Mouse (Mus musculus) embryonic fibroblast, embryonic 13.5 days (primary cell): ENCODE measurements around the gene Cntnap5a. TPM values are rescaled to one million over a fixed set of nuclear protein-coding genes. Genes with fewer than 3 reads are reported as not detected.
"Not testable (repeated sequence)": the region's sequence is repeated elsewhere in the genome, so short reads cannot be mapped to it uniquely, and the experiment has no call there.

Experiments
- H3K27ac ChIP-seq: 2 replicates; pipeline ENCODE4 v1.5.1; 2012; ENCODE audit warnings: low read length, control low read depth, inconsistent platforms; ENCODE audit not compliant: insufficient read depth
- H3K4me1 ChIP-seq: 2 replicates; pipeline ENCODE4 v1.6.1; 2011; ENCODE audit warnings: low read length; ENCODE audit not compliant: control insufficient read depth, insufficient read depth
- H3K4me3 ChIP-seq: 2 replicates; pipeline ENCODE4 v1.5.1; 2011; ENCODE audit warnings: mild to moderate bottlenecking, control low read depth, low read length; ENCODE audit not compliant: insufficient read depth
- CTCF ChIP-seq: IDR thresholded peaks from 2 replicates; pipeline ENCODE4 v1.5.1; 2011; ENCODE audit warnings: mild to moderate bottlenecking, control low read depth, low read length, moderate library complexity, borderline replicate concordance; ENCODE audit not compliant: insufficient read depth
- POLR2A ChIP-seq: IDR thresholded peaks from 2 replicates; pipeline ENCODE4 v1.6.1; 2011; ENCODE audit warnings: low read depth, mild to moderate bottlenecking, control low read depth, low read length, moderate library complexity
- polyA plus RNA-seq: library from polyadenylated mRNA; stranded (reverse); fragments of >200 nt; gene quantifications from 2 replicates; pipeline ENCODE4 v1.2.4, GENCODE M21; 2011; ENCODE audit warnings: low read depth; ENCODE audit not compliant: missing spikeins, insufficient read length

Cntnap5a gene
- polyA plus RNA-seq, 1 experiment, result not detected

DNA sequence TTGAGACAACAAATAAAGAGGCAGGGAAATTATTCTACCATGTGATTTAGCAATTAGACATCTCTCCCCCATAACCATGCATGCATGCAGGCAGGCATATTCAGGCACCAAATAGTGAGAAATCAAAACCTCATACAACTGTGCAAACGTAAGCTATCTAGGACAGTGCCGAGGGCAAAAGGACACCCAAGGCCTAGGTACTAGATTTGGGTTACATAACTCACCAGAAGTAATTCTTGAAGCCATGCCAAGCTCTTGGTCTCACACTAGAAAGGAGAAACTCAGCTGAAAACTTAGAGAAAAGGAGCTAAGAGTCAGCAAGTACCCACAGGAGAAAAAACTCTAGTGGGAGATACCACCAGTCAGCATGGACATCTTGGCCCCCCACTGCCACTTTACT lies 499.9 kb downstream of the Cntnap5a start:
- Histone ChIP-seq H3K27ac (no peak overlapping the region), H3K4me3 (no peak overlapping the region), H3K4me1 (no peaks in the 10 kb centered on the region)
- TF ChIP-seq CTCF (no peak), POLR2A (no peak)

DNA sequence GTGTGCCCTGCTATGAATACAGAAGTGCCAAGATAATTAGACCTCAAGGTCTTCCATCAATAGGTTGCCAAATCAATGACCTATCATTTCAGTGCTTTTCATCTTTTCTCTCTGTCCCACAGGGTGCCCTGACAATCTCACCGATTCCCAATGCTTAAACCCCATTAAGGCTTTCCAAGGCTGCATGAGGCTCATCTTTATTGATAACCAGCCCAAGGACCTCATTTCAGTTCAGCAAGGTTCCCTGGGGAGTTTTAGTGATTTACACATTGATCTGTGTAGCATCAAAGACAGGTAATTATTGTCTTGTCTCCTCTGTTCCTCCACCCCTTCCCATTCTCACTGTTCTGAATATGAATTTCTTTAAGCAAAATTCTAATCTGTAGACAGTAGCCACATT lies 503.6 kb downstream of the Cntnap5a start:
- not testable (repeated sequence) for H3K27ac ChIP-seq, H3K4me1 ChIP-seq, H3K4me3 ChIP-seq

GRCm38 (mm10) chr1:116192299-116192698 lies 507.7 kb downstream of the Cntnap5a start:
- TF ChIP-seq CTCF (no peak), POLR2A (no peak)
- no peaks in the 10 kb centered on the region for H3K4me1 ChIP-seq
- no peak overlapping the region for H3K4me3 ChIP-seq
- no peak overlapping the region for H3K27ac ChIP-seq

DNA sequence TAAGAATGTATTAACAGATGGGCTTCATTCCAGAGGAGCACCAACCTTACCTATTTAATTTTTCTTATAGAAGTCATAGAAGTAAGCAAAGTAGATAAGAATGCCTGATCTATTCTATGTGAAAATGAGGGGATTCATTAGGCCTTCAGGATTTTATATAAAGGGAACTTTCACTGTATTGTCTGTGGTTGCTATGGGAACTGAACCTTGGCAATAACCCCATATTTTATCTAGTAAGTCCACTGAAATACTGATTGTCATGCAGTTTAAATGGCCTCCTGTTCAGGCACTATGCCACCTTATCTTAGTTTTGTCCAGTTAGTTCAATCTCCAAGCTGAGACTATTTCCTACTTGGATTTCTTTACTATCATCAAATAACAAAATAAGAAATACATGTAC lies 532.3 kb downstream of the Cntnap5a start:
- TF ChIP-seq POLR2A, result no peak
- no peaks in the 10 kb centered on the region for H3K4me1 ChIP-seq
- no peak overlapping the region for H3K4me3 ChIP-seq
- H3K27ac ChIP-seq, result no peak overlapping the region

GRCm38 (mm10) chr1:116240538-116240937 lies 556.0 kb downstream of the Cntnap5a start:
- TF ChIP-seq CTCF (no peak), POLR2A (no peak)
- Histone ChIP-seq H3K27ac (no peak overlapping the region), H3K4me1 (no peaks in the 10 kb centered on the region), H3K4me3 (no peak overlapping the region)

DNA sequence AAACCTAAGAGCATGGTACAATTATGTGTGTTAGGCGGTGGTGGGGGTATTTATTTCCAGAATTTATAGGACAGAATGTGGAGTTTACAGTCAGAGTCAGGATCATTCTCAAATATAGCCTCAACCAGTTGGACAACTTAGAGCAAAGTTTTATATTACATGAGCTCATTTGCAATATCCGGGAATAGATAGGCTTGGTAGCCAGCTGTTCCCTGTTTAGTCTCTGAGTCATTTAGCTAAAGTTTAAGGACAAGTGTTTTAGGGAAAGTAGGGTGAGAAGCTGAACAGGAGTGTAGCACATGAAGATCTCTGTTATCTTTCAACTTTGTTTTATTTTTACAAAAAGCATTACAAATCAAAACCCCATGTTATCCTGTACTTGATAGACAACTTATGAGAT lies 559.3 kb downstream of the Cntnap5a start:
- Histone ChIP-seq H3K4me1 (no peaks in the 10 kb centered on the region), H3K4me3 (no peak overlapping the region), H3K27ac (no peak overlapping the region)
- no peak for TF ChIP-seq CTCF
- TF ChIP-seq POLR2A, result no peak

DNA sequence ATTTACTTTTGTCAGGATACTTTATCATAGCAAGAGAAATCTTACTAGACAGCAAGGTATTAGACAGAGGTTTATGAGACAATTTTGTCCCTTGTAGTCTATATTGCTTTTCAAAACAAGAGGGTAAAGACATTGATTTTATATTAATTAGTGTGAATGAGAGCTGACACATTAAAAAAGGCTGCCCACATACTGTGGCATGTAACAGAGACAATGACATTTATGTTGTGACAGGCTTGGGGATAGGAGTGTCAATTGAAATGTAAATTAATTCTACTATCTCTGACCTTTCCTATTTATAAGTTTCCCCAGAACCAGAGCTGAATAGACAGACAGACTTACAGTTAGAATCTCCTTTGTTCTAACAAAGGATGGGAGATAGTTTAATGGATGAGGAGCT lies 596.6 kb downstream of the Cntnap5a start:
- Histone ChIP-seq H3K4me1 (no peaks in the 10 kb centered on the region), H3K4me3 (no peak overlapping the region), H3K27ac (no peak overlapping the region)
- TF ChIP-seq POLR2A (no peak), CTCF (no peak)

GRCm38 (mm10) chr1:116283968-116284367 lies 599.4 kb downstream of the Cntnap5a start:
- Histone ChIP-seq H3K4me1 (no peaks in the 10 kb centered on the region), H3K27ac (no peak overlapping the region), H3K4me3 (no peak overlapping the region)
- TF ChIP-seq CTCF (no peak), POLR2A (no peak)

- Histone ChIP-seq H3K4me3 (no peak overlapping the region), H3K27ac (no peak overlapping the region), H3K4me1 (no peaks in the 10 kb centered on the region)
- TF ChIP-seq CTCF (no peak), POLR2A (no peak)
These were observed 622.0 kb downstream of the Cntnap5a start for GRCm38 (mm10) chr1:116306555-116306954.

GRCm38 (mm10) chr1:116311512-116311911 lies 627.0 kb downstream of the Cntnap5a start:
- Histone ChIP-seq H3K27ac (no peak overlapping the region), H3K4me3 (no peak overlapping the region), H3K4me1 (no peaks in the 10 kb centered on the region)
- no peak for TF ChIP-seq CTCF
- no peak for TF ChIP-seq POLR2A

GRCm38 (mm10) chr1:116313269-116313668 lies 628.7 kb downstream of the Cntnap5a start:
- Histone ChIP-seq H3K4me3 (no peak overlapping the region), H3K4me1 (no peaks in the 10 kb centered on the region), H3K27ac (no peak overlapping the region)
- TF ChIP-seq POLR2A (no peak), CTCF (no peak)
